Mouse (Mus musculus): Measurements from ENCODE around the gene Meis2.

Gene Meis2

GRCm38 (mm10) chr2:116015520-116015919 is 50.1 kb downstream of the Meis2 start:
- no peaks in the 10 kb centered on the region for H3K9me3 ChIP-seq (ENCODE audit: low read length)
- H3K27me3 ChIP-seq (ENCODE audit: insufficient read depth, low read length) = no peaks in the 10 kb centered on the region
- no peak overlapping the region for H3K4me3 ChIP-seq (replicated peaks; ENCODE audit: low read length)
- H3K36me3 ChIP-seq (ENCODE audit: insufficient read depth, low read length) = no peaks in the 10 kb centered on the region
- no peak for TF ChIP-seq NANOG (IDR thresholded peaks at IDR 0.05; ENCODE audit: borderline replicate concordance, low read length)
- no peak for TF ChIP-seq POU5F1 (IDR thresholded peaks at IDR 0.05; ENCODE audit: borderline replicate concordance, low read length)
- peaks cover 22% of the 10 kb centered on the region for H3K4me1 ChIP-seq (replicated peaks; ENCODE audit: low read depth, low read length)

GRCm38 (mm10) chr2:116010469-116010868 is 55.2 kb downstream of the Meis2 start:
- Histone ChIP-seq H3K9me3 (ENCODE audit: low read length) (peaks cover 12% of the 10 kb centered on the region), H3K4me1 (replicated peaks; ENCODE audit: low read depth, low read length) (peaks cover 8% of the 10 kb centered on the region), H3K4me3 (replicated peaks; ENCODE audit: low read length) (no peak overlapping the region), H3K36me3 (ENCODE audit: insufficient read depth, low read length) (no peaks in the 10 kb centered on the region), H3K27me3 (ENCODE audit: insufficient read depth, low read length) (no peaks in the 10 kb centered on the region)
- no peak for TF ChIP-seq POU5F1 (IDR thresholded peaks at IDR 0.05; ENCODE audit: borderline replicate concordance, low read length)
- TF ChIP-seq CTCF (conservative IDR thresholded peaks at IDR 0.05; ENCODE audit: low read length) = no peak
- no peak for TF ChIP-seq NANOG (IDR thresholded peaks at IDR 0.05; ENCODE audit: borderline replicate concordance, low read length)

GRCm38 (mm10) chr2:116010061-116010460 is 55.6 kb downstream of the Meis2 start:
- Histone ChIP-seq H3K4me3 (replicated peaks; ENCODE audit: low read length) (no peak overlapping the region), H3K9me3 (ENCODE audit: low read length) (peaks cover 12% of the 10 kb centered on the region), H3K36me3 (ENCODE audit: insufficient read depth, low read length) (no peaks in the 10 kb centered on the region), H3K4me1 (replicated peaks; ENCODE audit: low read depth, low read length) (peaks cover 8% of the 10 kb centered on the region), H3K27me3 (ENCODE audit: insufficient read depth, low read length) (no peaks in the 10 kb centered on the region)
- TF ChIP-seq NANOG (IDR thresholded peaks at IDR 0.05; ENCODE audit: borderline replicate concordance, low read length) (no peak), CTCF (conservative IDR thresholded peaks at IDR 0.05; ENCODE audit: low read length) (no peak), POU5F1 (IDR thresholded peaks at IDR 0.05; ENCODE audit: borderline replicate concordance, low read length) (no peak)

- H3K36me3 ChIP-seq (ENCODE audit: insufficient read depth, low read length) = no peaks in the 10 kb centered on the region
- 0 out of 2 replicates have a peak overlapping the region, but pooled peaks have one; percentile 23 for H3K4me3 ChIP-seq (replicated peaks; ENCODE audit: low read length)
- peaks cover 12% of the 10 kb centered on the region for H3K9me3 ChIP-seq (ENCODE audit: low read length)
- H3K4me1 ChIP-seq (replicated peaks; ENCODE audit: low read depth, low read length) = peaks cover 8% of the 10 kb centered on the region
- H3K27me3 ChIP-seq (ENCODE audit: insufficient read depth, low read length) = no peaks in the 10 kb centered on the region
- TF ChIP-seq POU5F1 (IDR thresholded peaks at IDR 0.05; ENCODE audit: borderline replicate concordance, low read length) = no peak
- no peak for TF ChIP-seq NANOG (IDR thresholded peaks at IDR 0.05; ENCODE audit: borderline replicate concordance, low read length)
- TF ChIP-seq CTCF (conservative IDR thresholded peaks at IDR 0.05; ENCODE audit: low read length) = no peak
These were observed 56.3 kb downstream of the Meis2 start for GRCm38 (mm10) chr2:116009097-116009970.

GRCm38 (mm10) chr2:116002354-116002753 is 63.3 kb downstream of the Meis2 start:
- TF ChIP-seq NANOG (IDR thresholded peaks at IDR 0.05; ENCODE audit: borderline replicate concordance, low read length) (no peak), CTCF (conservative IDR thresholded peaks at IDR 0.05; ENCODE audit: low read length) (no peak), POU5F1 (IDR thresholded peaks at IDR 0.05; ENCODE audit: borderline replicate concordance, low read length) (no peak)
- Histone ChIP-seq H3K36me3 (ENCODE audit: insufficient read depth, low read length) (no peaks in the 10 kb centered on the region), H3K4me3 (replicated peaks; ENCODE audit: low read length) (no peak overlapping the region), H3K27me3 (ENCODE audit: insufficient read depth, low read length) (no peaks in the 10 kb centered on the region), H3K4me1 (replicated peaks; ENCODE audit: low read depth, low read length) (no peaks in the 10 kb centered on the region), H3K9me3 (ENCODE audit: low read length) (peaks cover 2% of the 10 kb centered on the region; the same call in 1 of the 2 replicates)

- Histone ChIP-seq H3K27me3 (ENCODE audit: insufficient read depth, low read length) (no peaks in the 10 kb centered on the region), H3K36me3 (ENCODE audit: insufficient read depth, low read length) (no peaks in the 10 kb centered on the region), H3K4me1 (replicated peaks; ENCODE audit: low read depth, low read length) (no peaks in the 10 kb centered on the region), H3K9me3 (ENCODE audit: low read length) (no peaks in the 10 kb centered on the region), H3K4me3 (replicated peaks; ENCODE audit: low read length) (no peak overlapping the region)
- TF ChIP-seq NANOG (IDR thresholded peaks at IDR 0.05; ENCODE audit: borderline replicate concordance, low read length) (no peak), POU5F1 (IDR thresholded peaks at IDR 0.05; ENCODE audit: borderline replicate concordance, low read length) (no peak), CTCF (conservative IDR thresholded peaks at IDR 0.05; ENCODE audit: low read length) (no peak)
These were observed 64.1 kb downstream of the Meis2 start for GRCm38 (mm10) chr2:116001352-116002138.

GRCm38 (mm10) chr2:116000514-116000913 is 65.1 kb downstream of the Meis2 start:
- H3K4me1 ChIP-seq (replicated peaks; ENCODE audit: low read depth, low read length) = no peaks in the 10 kb centered on the region
- H3K27me3 ChIP-seq (ENCODE audit: insufficient read depth, low read length) = no peaks in the 10 kb centered on the region
- TF ChIP-seq CTCF (conservative IDR thresholded peaks at IDR 0.05; ENCODE audit: low read length) = no peak
- no peak for TF ChIP-seq POU5F1 (IDR thresholded peaks at IDR 0.05; ENCODE audit: borderline replicate concordance, low read length)
- TF ChIP-seq NANOG (IDR thresholded peaks at IDR 0.05; ENCODE audit: borderline replicate concordance, low read length) = no peak
- H3K4me3 ChIP-seq (replicated peaks; ENCODE audit: low read length) = no peak overlapping the region
- H3K9me3 ChIP-seq (ENCODE audit: low read length) = no peaks in the 10 kb centered on the region
- no peaks in the 10 kb centered on the region for H3K36me3 ChIP-seq (ENCODE audit: insufficient read depth, low read length)

GRCm38 (mm10) chr2:115998802-115999201 is 66.8 kb downstream of the Meis2 start:
- Histone ChIP-seq H3K27me3 (ENCODE audit: insufficient read depth, low read length) (no peaks in the 10 kb centered on the region), H3K36me3 (ENCODE audit: insufficient read depth, low read length) (no peaks in the 10 kb centered on the region), H3K9me3 (ENCODE audit: low read length) (no peaks in the 10 kb centered on the region), H3K4me1 (replicated peaks; ENCODE audit: low read depth, low read length) (no peaks in the 10 kb centered on the region), H3K4me3 (replicated peaks; ENCODE audit: low read length) (no peak overlapping the region)
- TF ChIP-seq NANOG (IDR thresholded peaks at IDR 0.05; ENCODE audit: borderline replicate concordance, low read length) (no peak), CTCF (conservative IDR thresholded peaks at IDR 0.05; ENCODE audit: low read length) (no peak), POU5F1 (IDR thresholded peaks at IDR 0.05; ENCODE audit: borderline replicate concordance, low read length) (no peak)
